Mouse (Mus musculus): Measurements from ENCODE around the gene Klrg1.

DNA sequence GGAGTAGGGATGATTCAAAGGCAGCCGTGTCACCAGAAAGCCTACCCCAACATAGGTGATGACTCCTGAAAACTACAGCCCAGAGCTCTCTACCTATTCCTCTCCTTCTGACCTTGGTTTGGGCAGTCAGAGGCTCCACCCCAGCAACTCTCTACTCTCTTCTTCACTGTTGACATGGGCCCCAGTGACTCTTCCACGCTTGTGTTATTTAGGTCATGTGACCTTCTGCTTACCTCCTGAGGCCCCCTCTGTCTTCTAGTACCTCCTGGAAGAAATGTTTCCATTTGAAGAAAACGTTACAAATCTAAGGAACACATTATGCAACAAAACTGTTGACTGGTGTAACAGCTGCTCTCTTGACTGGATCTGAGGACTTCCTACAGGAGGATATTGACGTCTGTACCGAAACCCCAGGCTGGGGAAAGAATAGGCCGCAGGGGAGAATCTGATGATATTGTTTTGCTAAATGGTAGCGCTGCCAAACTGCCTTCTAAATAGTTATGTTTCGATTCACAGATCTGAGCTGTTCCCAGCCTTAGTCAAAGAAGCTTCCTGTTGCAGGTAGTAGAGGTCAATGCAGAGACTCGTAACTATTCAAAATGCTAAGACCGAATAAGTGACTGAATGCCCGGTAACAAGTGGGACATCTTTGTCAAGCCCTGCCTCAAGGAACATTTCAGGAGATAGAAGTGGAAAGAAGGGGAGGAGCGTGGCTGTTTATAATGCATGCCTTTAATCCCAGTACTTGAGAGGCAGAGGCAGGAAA, 22.3 kb upstream of the Klrg1 start:
- TF ChIP-seq MAX (IDR thresholded peaks at IDR 0.05; ENCODE audit: low read depth), result no peak
- TF ChIP-seq POLR2A (IDR thresholded peaks at IDR 0.05; ENCODE audit: insufficient read length, low read depth), result no peak
